Mouse (Mus musculus): ENCODE results near the gene Pmpca. TPM values are rescaled to one million over a fixed set of nuclear protein-coding genes. Genes with fewer than 3 reads are reported as not detected.

The Pmpca gene
- polyA plus RNA-seq, 1 experiment from 2014 or later, result 83.2 TPM

- Histone ChIP-seq H3K27ac (ENCODE audit: low read length) (no peak overlapping the region), H3K27me3 (ENCODE audit: control insufficient read depth, insufficient read depth, low read length) (no peaks in the 10 kb centered on the region), H3K36me3 (ENCODE audit: control insufficient read depth, insufficient read depth, low read length) (peaks cover 5% of the 10 kb centered on the region), H3K9me3 (ENCODE audit: control insufficient read depth, low read depth, low read length) (no peaks in the 10 kb centered on the region), H3K4me1 (ENCODE audit: control insufficient read depth, insufficient read depth, low read length) (peaks cover 20% of the 10 kb centered on the region; the same call in 1 of the 2 replicates), H3K9ac (replicated peaks; ENCODE audit: low read depth, low read length) (no peak overlapping the region), H3K4me3 (ENCODE audit: low read depth, low read length) (peak overlapping the region; percentile 60; the same call in 1 of the 2 replicates), H3K4me2 (replicated peaks; ENCODE audit: low read depth, low read length) (peak overlapping the region; percentile 96)
- WGBS, result 81% methylated on average over 11 of the region's 11 CpGs
- ATAC-seq (ENCODE audit: insufficient number of reproducible peaks, insufficient read depth, low FRiP score, low read depth), result no peak
These were observed 35.8 kb upstream of the Pmpca start for GRCm38 (mm10) chr2:26353066-26353980.

GRCm38 (mm10) chr2:26354401-26354800 is 34.7 kb upstream of the Pmpca start:
- H3K9ac ChIP-seq (replicated peaks; ENCODE audit: low read depth, low read length), result no peak overlapping the region
- peaks cover 16% of the 10 kb centered on the region; the same call in 1 of the 2 replicates for H3K4me1 ChIP-seq (ENCODE audit: control insufficient read depth, insufficient read depth, low read length)
- no peaks in the 10 kb centered on the region for H3K36me3 ChIP-seq (ENCODE audit: control insufficient read depth, insufficient read depth, low read length)
- H3K27me3 ChIP-seq (ENCODE audit: control insufficient read depth, insufficient read depth, low read length), result no peaks in the 10 kb centered on the region
- no peak overlapping the region for H3K4me2 ChIP-seq (replicated peaks; ENCODE audit: low read depth, low read length)
- no peak for ATAC-seq (ENCODE audit: insufficient number of reproducible peaks, insufficient read depth, low FRiP score, low read depth)
- H3K4me3 ChIP-seq (ENCODE audit: low read depth, low read length), result no peak overlapping the region
- 86% methylated on average over 4 of the region's 4 CpGs for WGBS
- H3K9me3 ChIP-seq (ENCODE audit: control insufficient read depth, low read depth, low read length), result no peaks in the 10 kb centered on the region
- H3K27ac ChIP-seq (ENCODE audit: low read length), result no peak overlapping the region

GRCm38 (mm10) chr2:26356231-26356630 is 32.9 kb upstream of the Pmpca start:
- H3K4me1 ChIP-seq (ENCODE audit: control insufficient read depth, insufficient read depth, low read length), result peaks cover 7% of the 10 kb centered on the region; the same call in 1 of the 2 replicates
- no peak overlapping the region for H3K4me2 ChIP-seq (replicated peaks; ENCODE audit: low read depth, low read length)
- H3K9me3 ChIP-seq (ENCODE audit: control insufficient read depth, low read depth, low read length), result no peaks in the 10 kb centered on the region
- H3K27me3 ChIP-seq (ENCODE audit: control insufficient read depth, insufficient read depth, low read length), result no peaks in the 10 kb centered on the region
- no peak overlapping the region for H3K9ac ChIP-seq (replicated peaks; ENCODE audit: low read depth, low read length)
- H3K36me3 ChIP-seq (ENCODE audit: control insufficient read depth, insufficient read depth, low read length), result no peaks in the 10 kb centered on the region
- no peak for ATAC-seq (ENCODE audit: insufficient number of reproducible peaks, insufficient read depth, low FRiP score, low read depth)
- 81% methylated on average over 4 of the region's 4 CpGs for WGBS
- no peak overlapping the region for H3K4me3 ChIP-seq (ENCODE audit: low read depth, low read length)
- H3K27ac ChIP-seq (ENCODE audit: low read length), result no peak overlapping the region

- ATAC-seq (ENCODE audit: insufficient number of reproducible peaks, insufficient read depth, low FRiP score, low read depth), result no peak
- H3K27me3 ChIP-seq (ENCODE audit: control insufficient read depth, insufficient read depth, low read length), result no peaks in the 10 kb centered on the region
- WGBS, result 79% methylated on average over 7 of the region's 7 CpGs
- H3K36me3 ChIP-seq (ENCODE audit: control insufficient read depth, insufficient read depth, low read length), result no peaks in the 10 kb centered on the region
- no peak overlapping the region for H3K4me3 ChIP-seq (ENCODE audit: low read depth, low read length)
- H3K4me1 ChIP-seq (ENCODE audit: control insufficient read depth, insufficient read depth, low read length), result peaks cover 5% of the 10 kb centered on the region; the same call in 1 of the 2 replicates
- no peak overlapping the region for H3K4me2 ChIP-seq (replicated peaks; ENCODE audit: low read depth, low read length)
- no peak overlapping the region for H3K9ac ChIP-seq (replicated peaks; ENCODE audit: low read depth, low read length)
- H3K27ac ChIP-seq (ENCODE audit: low read length), result no peak overlapping the region
- no peaks in the 10 kb centered on the region for H3K9me3 ChIP-seq (ENCODE audit: control insufficient read depth, low read depth, low read length)
These were observed 32.5 kb upstream of the Pmpca start for GRCm38 (mm10) chr2:26356678-26357077.

- WGBS, result 48% methylated on average over 15 of the region's 15 CpGs
- ATAC-seq (ENCODE audit: insufficient number of reproducible peaks, insufficient read depth, low FRiP score, low read depth), result 0 out of 2 replicates have a peak, but pooled peaks have one; percentile 29
- Histone ChIP-seq H3K4me2 (replicated peaks; ENCODE audit: low read depth, low read length) (no peak overlapping the region), H3K9me3 (ENCODE audit: control insufficient read depth, low read depth, low read length) (no peaks in the 10 kb centered on the region), H3K4me3 (ENCODE audit: low read depth, low read length) (no peak overlapping the region), H3K9ac (replicated peaks; ENCODE audit: low read depth, low read length) (no peak overlapping the region), H3K4me1 (ENCODE audit: control insufficient read depth, insufficient read depth, low read length) (peaks cover 4% of the 10 kb centered on the region; the same call in 1 of the 2 replicates), H3K36me3 (ENCODE audit: control insufficient read depth, insufficient read depth, low read length) (no peaks in the 10 kb centered on the region), H3K27me3 (ENCODE audit: control insufficient read depth, insufficient read depth, low read length) (no peaks in the 10 kb centered on the region), H3K27ac (ENCODE audit: low read length) (no peak overlapping the region)
These were observed 31.7 kb upstream of the Pmpca start for GRCm38 (mm10) chr2:26357484-26357883.

- H3K27me3 ChIP-seq (ENCODE audit: control insufficient read depth, insufficient read depth, low read length), result no peaks in the 10 kb centered on the region
- 86% methylated on average over 13 of the region's 13 CpGs for WGBS
- H3K4me3 ChIP-seq (ENCODE audit: low read depth, low read length), result no peak overlapping the region
- H3K4me1 ChIP-seq (ENCODE audit: control insufficient read depth, insufficient read depth, low read length), result no peaks in the 10 kb centered on the region
- H3K27ac ChIP-seq (ENCODE audit: low read length), result no peak overlapping the region
- peaks cover 6% of the 10 kb centered on the region; the same call in 1 of the 2 replicates for H3K36me3 ChIP-seq (ENCODE audit: control insufficient read depth, insufficient read depth, low read length)
- ATAC-seq (ENCODE audit: insufficient number of reproducible peaks, insufficient read depth, low FRiP score, low read depth), result no peak
- no peaks in the 10 kb centered on the region for H3K9me3 ChIP-seq (ENCODE audit: control insufficient read depth, low read depth, low read length)
- H3K9ac ChIP-seq (replicated peaks; ENCODE audit: low read depth, low read length), result no peak overlapping the region
- no peak overlapping the region for H3K4me2 ChIP-seq (replicated peaks; ENCODE audit: low read depth, low read length)
These were observed 30.3 kb upstream of the Pmpca start for GRCm38 (mm10) chr2:26358667-26359320.

- no peak overlapping the region for H3K27ac ChIP-seq (ENCODE audit: low read length)
- H3K27me3 ChIP-seq (ENCODE audit: control insufficient read depth, insufficient read depth, low read length), result no peaks in the 10 kb centered on the region
- no peaks in the 10 kb centered on the region for H3K9me3 ChIP-seq (ENCODE audit: control insufficient read depth, low read depth, low read length)
- ATAC-seq (ENCODE audit: insufficient number of reproducible peaks, insufficient read depth, low FRiP score, low read depth), result no peak
- H3K4me3 ChIP-seq (ENCODE audit: low read depth, low read length), result no peak overlapping the region
- 79% methylated on average over 6 of the region's 6 CpGs for WGBS
- H3K36me3 ChIP-seq (ENCODE audit: control insufficient read depth, insufficient read depth, low read length), result peaks cover 14% of the 10 kb centered on the region
- no peak overlapping the region for H3K4me2 ChIP-seq (replicated peaks; ENCODE audit: low read depth, low read length)
- peaks cover 2% of the 10 kb centered on the region; the same call in 1 of the 2 replicates for H3K4me1 ChIP-seq (ENCODE audit: control insufficient read depth, insufficient read depth, low read length)
- no peak overlapping the region for H3K9ac ChIP-seq (replicated peaks; ENCODE audit: low read depth, low read length)
These were observed 29.2 kb upstream of the Pmpca start for GRCm38 (mm10) chr2:26359983-26360382.

GRCm38 (mm10) chr2:26360772-26361171 is 28.4 kb upstream of the Pmpca start, which contains the start of gene Card9:
Gene Card9 (minus strand): TSS chr2:26360918.
- Histone ChIP-seq H3K9me3 (ENCODE audit: control insufficient read depth, low read depth, low read length) (no peaks in the 10 kb centered on the region), H3K4me1 (ENCODE audit: control insufficient read depth, insufficient read depth, low read length) (peaks cover 3% of the 10 kb centered on the region; the same call in 1 of the 2 replicates), H3K4me2 (replicated peaks; ENCODE audit: low read depth, low read length) (no peak within 1 kb of the TSS), H3K4me3 (ENCODE audit: low read depth, low read length) (no peak within 1 kb of the TSS), H3K27ac (ENCODE audit: low read length) (no peak within 1 kb of the TSS), H3K9ac (replicated peaks; ENCODE audit: low read depth, low read length) (no peak within 1 kb of the TSS), H3K36me3 (ENCODE audit: control insufficient read depth, insufficient read depth, low read length) (peaks cover 21% of the 10 kb centered on the region), H3K27me3 (ENCODE audit: control insufficient read depth, insufficient read depth, low read length) (no peaks in the 10 kb centered on the region)
- 38% methylated on average over 3 of the region's 3 CpGs for WGBS
- ATAC-seq (ENCODE audit: insufficient number of reproducible peaks, insufficient read depth, low FRiP score, low read depth), result no peak
